ENCODE assay signal across 8 mouse cellular contexts in genomic region chr7:120835449-120836359, GRCm38 (mm10). TPM values are rescaled to one million over a fixed set of nuclear protein-coding genes. Genes with fewer than 3 reads are reported as not detected.
DNase-seq lines count a peak whose midpoint lies in the region; ATAC-seq and TF ChIP-seq lines count a peak whose summit lies in the region.

No protein-coding gene starts in this region.

- peak overlapping the region; percentile 92 for H3K27ac ChIP-seq in gastrocnemius, adult 2 months
- H3K27ac ChIP-seq in hindbrain, postnatal 0 days, result peak overlapping the region; percentile 76
- peak overlapping the region; percentile 91 for H3K27ac ChIP-seq in left cerebral cortex, adult 2 months
- peak overlapping the region; percentile 72 for H3K27ac ChIP-seq in macrophage

- peak overlapping the region; percentile 55 for H3K9ac ChIP-seq in hindbrain, postnatal 0 days (replicated peaks; ENCODE audit: low read length)

- peak; percentile 99; the same call in 1 of the 2 replicates for TF ChIP-seq CTCF in gastrocnemius, adult 2 months (IDR thresholded peaks at IDR 0.05)
- peak; percentile 97 for TF ChIP-seq CTCF in hindbrain, postnatal 0 days (IDR thresholded peaks at IDR 0.05; ENCODE audit: low read depth)
- TF ChIP-seq CTCF in left cerebral cortex, adult 2 months (IDR thresholded peaks at IDR 0.05), result peak; percentile 99

- intact Hi-C loops in gastrocnemius, adult 2 months (cut with DNase I), result loop anchor here (1.0 to 10.0 kb wide), 3 partner anchors 82 to 279 kb away; partner anchors contain the start of genes Mettl9 and Polr3e
- intact Hi-C loops in left cerebral cortex, adult 2 months (cut with DNase I), result loop anchor here (1.0 to 10.0 kb wide), 3 partner anchors 82 to 287 kb away; partner anchors contain the start of genes Mettl9 and Polr3e

- H3K4me2 ChIP-seq in hindbrain, postnatal 0 days (ENCODE audit: low read depth, low read length), result peak overlapping the region; percentile 63

- H3K4me3 ChIP-seq in gastrocnemius, adult 2 months, result peak overlapping the region; percentile 84
- H3K4me3 ChIP-seq in hindbrain, postnatal 0 days (ENCODE audit: low read length), result peak overlapping the region; percentile 49
- peak overlapping the region; percentile 61 for H3K4me3 ChIP-seq in left cerebral cortex, adult 2 months
- peak overlapping the region; percentile 57 for H3K4me3 ChIP-seq in macrophage (ENCODE audit: inconsistent target)

- H3K27me3 ChIP-seq in hindbrain, postnatal 0 days (ENCODE audit: insufficient read depth, low read length), result no peaks in the 10 kb centered on the region

- H3K36me3 ChIP-seq in hindbrain, postnatal 0 days (ENCODE audit: insufficient read depth, low read length), result no peaks in the 10 kb centered on the region
- H3K36me3 ChIP-seq in macrophage (ENCODE audit: inconsistent target), result no peaks in the 10 kb centered on the region

- peak; percentile 59 for ATAC-seq in activated CD4-positive, CD25-positive, alpha-beta regulatory T cell, adult 4 months
- peak; percentile 65 for ATAC-seq in common myeloid progenitor, adult 5-6 weeks (replicated peaks; ENCODE audit: low read depth, poor library complexity, severe bottlenecking)
- ATAC-seq in hindbrain, postnatal 0 days, result peak; percentile 91

- H3K79me2 ChIP-seq in macrophage (ENCODE audit: inconsistent target), result no peaks in the 10 kb centered on the region

- under 1% methylated on average over 41 of the region's 41 CpGs for WGBS in hindbrain, postnatal 0 days
- 2% methylated on average over 41 of the region's 41 CpGs for WGBS in macrophage (ENCODE audit: missing documents)

- peak; percentile 93 for DNase-seq in gastrocnemius, adult 2 months
- DNase-seq in hindbrain, postnatal 0 days (ENCODE audit: low spot score), result peak; percentile 97
- DNase-seq in left cerebral cortex, adult 2 months (ENCODE audit: extremely low spot score in 1 of 2, low spot score in 2 of 2), result peak; percentile 95 to 99
- peak; percentile 95 for DNase-seq in retina, postnatal 7 days (ENCODE audit: low read depth, low spot score)
- DNase-seq in urinary bladder, adult 18-20 months (ENCODE audit: low spot score in 2 of 2), result peak; percentile 93 to 96

- no peaks in the 10 kb centered on the region for H3K9me3 ChIP-seq in hindbrain, postnatal 0 days (ENCODE audit: low read length)

- no peaks in the 10 kb centered on the region for H3K4me1 ChIP-seq in hindbrain, postnatal 0 days (ENCODE audit: insufficient read depth, low read length)

RNA-seq across cellular contexts. Expression of gene Eef2k, which starts 6.9 kb away (rescaled TPM):
- 1 to 10 TPM; 2.0 to 4.1 TPM for polyA plus RNA-seq in activated CD4-positive, CD25-positive, alpha-beta regulatory T cell, adult 4 months (2017; shearing (Covaris generic))
- total RNA-seq in common myeloid progenitor, adult 5-6 weeks (2017), result 73.9 and 95.6 TPM in 2 replicates
- 10 to 100 TPM; 53.1 to 88.8 TPM for total RNA-seq in gastrocnemius, adult 2 months (2021)
- 30.7 and 44.6 TPM in 2 replicates for total RNA-seq in hindbrain, postnatal 0 days (2014; rRNA removed)
- 31.5 and 32.1 TPM in 2 replicates for polyA plus RNA-seq in hindbrain, postnatal 0 days (2015; fragmentation: Nextera tagmentation; extraction: Ambion mirVana)
- 10 to 100 TPM; 34.1 to 34.4 TPM for total RNA-seq in left cerebral cortex, adult 2 months (2021)
- 10 to 100 TPM in 22 of 26 experiments, 1 to 10 TPM in 4; 2.3 to 88.2 (median 36.8) TPM for total RNA-seq in macrophage (2018; cell fraction: chromatin; rRNA removed)
- total RNA-seq in macrophage (2018; cell fraction: cytosol; rRNA removed), result 10 to 100 TPM; 17.1 to 41.1 (median 29.6) TPM
- 10 to 100 TPM; 11.8 to 48.9 (median 27.3) TPM for total RNA-seq in macrophage (2018; cell fraction: nucleus; rRNA removed)
- 19.4 to 32.2 TPM (median 21.0 TPM) in 3 replicates for polyA plus RNA-seq in macrophage (2018)

RNA-seq across cellular contexts. Expression of gene Gm5737, which starts 23.5 kb away (rescaled TPM):
- polyA plus RNA-seq in activated CD4-positive, CD25-positive, alpha-beta regulatory T cell, adult 4 months (2017; shearing (Covaris generic)), result not detected
- not detected in 2 replicates for total RNA-seq in common myeloid progenitor, adult 5-6 weeks (2017)
- total RNA-seq in gastrocnemius, adult 2 months (2021), result under 1 TPM; 0.31 to 0.42 TPM
- total RNA-seq in hindbrain, postnatal 0 days (2014; rRNA removed), result 0.58 TPM in 1 of 2 replicates, not detected in the other
- 0.11 and 0.14 TPM in 2 replicates for polyA plus RNA-seq in hindbrain, postnatal 0 days (2015; fragmentation: Nextera tagmentation; extraction: Ambion mirVana)
- total RNA-seq in left cerebral cortex, adult 2 months (2021), result under 1 TPM in 1 of 2 experiments, not detected in 1; 0.27 TPM
- not detected for total RNA-seq in macrophage (2018; cell fraction: chromatin; rRNA removed)
- not detected for total RNA-seq in macrophage (2018; cell fraction: cytosol; rRNA removed)
- total RNA-seq in macrophage (2018; cell fraction: nucleus; rRNA removed), result not detected
- not detected in 3 replicates for polyA plus RNA-seq in macrophage (2018)

Comparison
In these comparisons a context has a peak if more than half of its experiments do, and no peak if none do; other contexts are left out.
1. Peak in every context shown above with its lines: DNase-seq, ATAC-seq, H3K4me3 ChIP-seq and H3K27ac ChIP-seq.